Mouse (Mus musculus): ENCODE measurements around the gene Kcne3. TPM values are rescaled to one million over a fixed set of nuclear protein-coding genes. Genes with fewer than 3 reads are reported as not detected.

Kcne3 gene
- total and polyA plus RNA-seq, 2 experiments from 2014 or later: 0.27 TPM; not detected in 1

GRCm38 (mm10) chr7:100182388-100182787 is 6.1 kb downstream of the Kcne3 start:
- H3K4me1 ChIP-seq (ENCODE audit: insufficient read depth, low read length): no peaks in the 10 kb centered on the region
- no peak overlapping the region for H3K9ac ChIP-seq (replicated peaks; ENCODE audit: low read length, poor library complexity, severe bottlenecking)
- no peaks in the 10 kb centered on the region for H3K9me3 ChIP-seq (ENCODE audit: low read length)
- DNase-seq (ENCODE audit: low spot score) (no peak), ATAC-seq (ENCODE audit: low FRiP score) (no peak)
- no peak overlapping the region for H3K27ac ChIP-seq (ENCODE audit: low read depth, low read length)
- H3K36me3 ChIP-seq (ENCODE audit: insufficient read depth, low read length): no peaks in the 10 kb centered on the region
- no peak overlapping the region for H3K4me2 ChIP-seq (ENCODE audit: low read depth, low read length, poor library complexity, severe bottlenecking)
- WGBS: 79% methylated on average over 3 of the region's 3 CpGs
- no peak for TF ChIP-seq CTCF (IDR thresholded peaks at IDR 0.05)
- H3K4me3 ChIP-seq (ENCODE audit: low read depth, low read length): no peak overlapping the region
- peaks cover 23% of the 10 kb centered on the region for H3K27me3 ChIP-seq (ENCODE audit: insufficient read depth, low read length)

- TF ChIP-seq CTCF (IDR thresholded peaks at IDR 0.05): peak; percentile 90
These were observed 11.3 kb downstream of the Kcne3 start for GRCm38 (mm10) chr7:100187601-100188000.

GRCm38 (mm10) chr7:100190167-100190566 is 13.9 kb downstream of the Kcne3 start:
- DNase-seq (ENCODE audit: low spot score) (no peak), ATAC-seq (ENCODE audit: low FRiP score) (no peak)
- Histone ChIP-seq H3K27ac (ENCODE audit: low read depth, low read length) (no peak overlapping the region), H3K9ac (replicated peaks; ENCODE audit: low read length, poor library complexity, severe bottlenecking) (no peak overlapping the region), H3K36me3 (ENCODE audit: insufficient read depth, low read length) (no peaks in the 10 kb centered on the region), H3K9me3 (ENCODE audit: low read length) (no peaks in the 10 kb centered on the region), H3K4me3 (ENCODE audit: low read depth, low read length) (no peak overlapping the region), H3K27me3 (ENCODE audit: insufficient read depth, low read length) (no peaks in the 10 kb centered on the region), H3K4me1 (ENCODE audit: insufficient read depth, low read length) (no peaks in the 10 kb centered on the region), H3K4me2 (ENCODE audit: low read depth, low read length, poor library complexity, severe bottlenecking) (no peak overlapping the region)
- no peak for TF ChIP-seq CTCF (IDR thresholded peaks at IDR 0.05)
- 28% methylated on average over 4 of the region's 4 CpGs for WGBS

More at GRCm38 (mm10) chr7:100187601-100188000, 11.3 kb downstream of the Kcne3 start:
- no peaks in the 10 kb centered on the region for H3K36me3 ChIP-seq (ENCODE audit: insufficient read depth, low read length)
- H3K4me2 ChIP-seq (ENCODE audit: low read depth, low read length, poor library complexity, severe bottlenecking): no peak overlapping the region
- H3K27me3 ChIP-seq (ENCODE audit: insufficient read depth, low read length): no peaks in the 10 kb centered on the region
- no peak for ATAC-seq (ENCODE audit: low FRiP score)
- WGBS: 23% methylated on average over 7 of the region's 7 CpGs
- no peak overlapping the region for H3K27ac ChIP-seq (ENCODE audit: low read depth, low read length)
- DNase-seq (ENCODE audit: low spot score): peak; percentile 54
- H3K9me3 ChIP-seq (ENCODE audit: low read length): no peaks in the 10 kb centered on the region
- no peaks in the 10 kb centered on the region for H3K4me1 ChIP-seq (ENCODE audit: insufficient read depth, low read length)
- H3K4me3 ChIP-seq (ENCODE audit: low read depth, low read length): no peak overlapping the region
- no peak overlapping the region for H3K9ac ChIP-seq (replicated peaks; ENCODE audit: low read length, poor library complexity, severe bottlenecking)

- peak; percentile 83 for DNase-seq (ENCODE audit: low spot score)
- WGBS: 4% methylated on average over 4 of the region's 4 CpGs
- TF ChIP-seq CTCF (IDR thresholded peaks at IDR 0.05): peak; percentile 88
These were observed 14.5 kb downstream of the Kcne3 start for GRCm38 (mm10) chr7:100190778-100191177.

GRCm38 (mm10) chr7:100201191-100201590 is 24.9 kb downstream of the Kcne3 start:
- H3K4me1 ChIP-seq (ENCODE audit: insufficient read depth, low read length): no peaks in the 10 kb centered on the region
- TF ChIP-seq CTCF (IDR thresholded peaks at IDR 0.05): no peak
- no peak overlapping the region for H3K9ac ChIP-seq (replicated peaks; ENCODE audit: low read length, poor library complexity, severe bottlenecking)
- H3K4me2 ChIP-seq (ENCODE audit: low read depth, low read length, poor library complexity, severe bottlenecking): no peak overlapping the region
- DNase-seq (ENCODE audit: low spot score) (no peak), ATAC-seq (ENCODE audit: low FRiP score) (no peak)
- no peak overlapping the region for H3K27ac ChIP-seq (ENCODE audit: low read depth, low read length)
- WGBS: 84% methylated on average over 3 of the region's 3 CpGs
- H3K9me3 ChIP-seq (ENCODE audit: low read length): no peaks in the 10 kb centered on the region
- H3K36me3 ChIP-seq (ENCODE audit: insufficient read depth, low read length): no peaks in the 10 kb centered on the region
- no peak overlapping the region for H3K4me3 ChIP-seq (ENCODE audit: low read depth, low read length)
- H3K27me3 ChIP-seq (ENCODE audit: insufficient read depth, low read length): no peaks in the 10 kb centered on the region

More at GRCm38 (mm10) chr7:100190778-100191177, 14.5 kb downstream of the Kcne3 start:
- Histone ChIP-seq H3K27me3 (ENCODE audit: insufficient read depth, low read length) (no peaks in the 10 kb centered on the region), H3K9me3 (ENCODE audit: low read length) (no peaks in the 10 kb centered on the region), H3K9ac (replicated peaks; ENCODE audit: low read length, poor library complexity, severe bottlenecking) (no peak overlapping the region), H3K27ac (ENCODE audit: low read depth, low read length) (no peak overlapping the region), H3K4me1 (ENCODE audit: insufficient read depth, low read length) (no peaks in the 10 kb centered on the region), H3K4me2 (ENCODE audit: low read depth, low read length, poor library complexity, severe bottlenecking) (no peak overlapping the region), H3K36me3 (ENCODE audit: insufficient read depth, low read length) (no peaks in the 10 kb centered on the region), H3K4me3 (ENCODE audit: low read depth, low read length) (no peak overlapping the region)
- ATAC-seq (ENCODE audit: low FRiP score): peak; percentile 63

- Histone ChIP-seq H3K9me3 (ENCODE audit: low read length) (no peaks in the 10 kb centered on the region), H3K4me3 (ENCODE audit: low read depth, low read length) (no peak overlapping the region), H3K36me3 (ENCODE audit: insufficient read depth, low read length) (no peaks in the 10 kb centered on the region), H3K27ac (ENCODE audit: low read depth, low read length) (no peak overlapping the region), H3K9ac (replicated peaks; ENCODE audit: low read length, poor library complexity, severe bottlenecking) (no peak overlapping the region), H3K4me1 (ENCODE audit: insufficient read depth, low read length) (no peaks in the 10 kb centered on the region), H3K27me3 (ENCODE audit: insufficient read depth, low read length) (no peaks in the 10 kb centered on the region), H3K4me2 (ENCODE audit: low read depth, low read length, poor library complexity, severe bottlenecking) (no peak overlapping the region)
- no peak for ATAC-seq (ENCODE audit: low FRiP score)
- no peak for TF ChIP-seq CTCF (IDR thresholded peaks at IDR 0.05)
- WGBS: 67% methylated on average over 3 of the region's 3 CpGs
- no peak for DNase-seq (ENCODE audit: low spot score)
These were observed 27.3 kb downstream of the Kcne3 start for GRCm38 (mm10) chr7:100203616-100204015.
